9 mouse cellular contexts compared by ENCODE assay signal in the genomic region with DNA sequence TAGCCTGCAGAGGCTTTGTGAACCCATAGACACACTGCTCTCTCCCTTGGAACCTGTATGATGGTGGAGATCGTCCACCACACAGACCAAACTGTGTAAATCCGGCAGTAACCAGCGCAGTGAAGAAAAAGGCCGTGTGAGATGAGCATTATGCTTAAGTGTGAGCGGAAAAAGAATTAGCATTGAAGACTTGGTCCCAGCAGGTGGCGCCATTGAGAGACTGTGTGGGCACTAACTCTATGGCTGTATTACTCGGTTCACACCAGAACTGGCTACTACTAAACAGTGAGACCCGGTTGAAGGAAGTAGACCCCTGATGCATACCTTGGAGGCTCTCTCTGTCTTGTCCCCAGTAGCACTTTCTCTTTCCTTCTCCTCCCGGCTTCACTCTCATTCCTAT.
DNase-seq lines count a peak whose midpoint lies in the region; ATAC-seq lines count a peak whose summit lies in the region.
"Had no signal": no experiment of that assay in that cellular context is flagged by ENCODE, and none has a peak within 500 bp of the region (broad histone marks: within the 10 kb centered on the region; RNA-seq: fewer than 3 reads in every experiment).

No protein-coding gene starts in this region.

- H3K4me2 ChIP-seq in liver, embryonic 12.5 days = no peak overlapping the region

- DNase-seq in CD4-positive, CD25-positive, alpha-beta regulatory T cell, adult 2 months (ENCODE audit: low read depth, low spot score) = peak; percentile 33
- peak; percentile 29 for DNase-seq in liver
- peak; percentile 38 for DNase-seq in WW6 (ENCODE audit: low read depth, low spot score)
- peak; percentile 63 for DNase-seq in limb, embryonic 10.5 days (ENCODE audit: low spot score)
- DNase-seq in right cerebral cortex, adult 2 months (ENCODE audit: low spot score in 2 of 2) = no peak
- DNase-seq in testis, postnatal 14 days (ENCODE audit: low spot score) = no peak
- DNase-seq: heart, adult 11 months had no signal

- H3K9me3 ChIP-seq in liver, embryonic 12.5 days (replicated peaks) = no peaks in the 10 kb centered on the region
- no peaks in the 10 kb centered on the region for H3K9me3 ChIP-seq in limb, embryonic 10.5 days (replicated peaks)

- no peaks in the 10 kb centered on the region for H3K4me1 ChIP-seq in liver, embryonic 12.5 days
- H3K4me1 ChIP-seq in limb, embryonic 10.5 days = peaks cover 18% of the 10 kb centered on the region

- H3K27me3 ChIP-seq in liver, embryonic 12.5 days (replicated peaks) = no peaks in the 10 kb centered on the region
- H3K27me3 ChIP-seq in limb, embryonic 10.5 days (ENCODE audit: low read depth, poor library complexity, severe bottlenecking) = 0 out of 2 replicates have a peak, but pooled peaks cover 3% of the 10 kb centered on the region

- H3K27ac ChIP-seq in liver, embryonic 12.5 days = no peak overlapping the region
- no peak overlapping the region for H3K27ac ChIP-seq in limb, embryonic 10.5 days

- no peak overlapping the region for H3K9ac ChIP-seq in liver, embryonic 12.5 days

- H3K4me3 ChIP-seq in liver, embryonic 12.5 days = no peak overlapping the region
- no peak overlapping the region for H3K4me3 ChIP-seq in limb, embryonic 10.5 days

- no peaks in the 10 kb centered on the region for H3K36me3 ChIP-seq in liver, embryonic 12.5 days
- no peaks in the 10 kb centered on the region for H3K36me3 ChIP-seq in limb, embryonic 10.5 days

- ATAC-seq in CD4-positive, CD25-positive, alpha-beta regulatory T cell, adult 4 months = no peak
- ATAC-seq in liver, embryonic 12.5 days = no peak

- WGBS in liver, embryonic 12.5 days (ENCODE audit: insufficient replicate concordance) = 53% methylated on average over 9 of the region's 9 CpGs
- WGBS in limb, embryonic 10.5 days = 63% methylated on average over 9 of the region's 9 CpGs

Comparison
In these comparisons a context has a peak if more than half of its experiments do, and no peak if none do; other contexts are left out.
1. DNase-seq: peak in CD4-positive, CD25-positive, alpha-beta regulatory T cell, adult 2 months (single experiment), liver (single experiment), WW6 (single experiment) and limb, embryonic 10.5 days (single experiment); none in right cerebral cortex, adult 2 months (0 of 2) and testis, postnatal 14 days (single experiment).